ENCODE assay signal across 20 mouse cellular contexts in genomic region chr11:85857997-85858698, GRCm38 (mm10). TPM values are rescaled to one million over a fixed set of nuclear protein-coding genes. Genes with fewer than 3 reads are reported as not detected.
A peak's percentile ranks its signal among the peaks of the same experiment; 100 is the strongest.
DNase-seq lines count a peak whose midpoint lies in the region; ATAC-seq and TF ChIP-seq lines count a peak whose summit lies in the region.
"Had no signal": no experiment of that assay in that cellular context is flagged by ENCODE, and none has a peak within 500 bp of the region (broad histone marks: within the 10 kb centered on the region; RNA-seq: fewer than 3 reads in every experiment).

No protein-coding gene starts in this region.

- intact Hi-C loops in heart, postnatal 36 days (cut with DNase I) = no loop called here

- no peaks in the 10 kb centered on the region for H3K27me3 ChIP-seq in forebrain, embryonic 11.5 days (ENCODE audit: control insufficient read depth, insufficient read depth, low read length)
- H3K27me3 ChIP-seq in forebrain, postnatal 0 days (ENCODE audit: insufficient read depth, low read length) = no peaks in the 10 kb centered on the region
- no peaks in the 10 kb centered on the region for H3K27me3 ChIP-seq in forebrain, embryonic 14.5 days (replicated peaks; ENCODE audit: control insufficient read depth, insufficient read depth, low read length)
- no peaks in the 10 kb centered on the region for H3K27me3 ChIP-seq in midbrain, postnatal 0 days (ENCODE audit: insufficient read depth, low read length)
- H3K27me3 ChIP-seq: heart, embryonic 13.5 days had no signal

- peak; percentile 72 for DNase-seq in forebrain, embryonic 11.5 days (ENCODE audit: low spot score)
- DNase-seq in forebrain, postnatal 0 days = no peak
- peak; percentile 37 for DNase-seq in brain, adult 2 months (ENCODE audit: low read depth, low spot score)
- peak; percentile 54 for DNase-seq in forebrain, embryonic 14.5 days (ENCODE audit: low spot score)
- DNase-seq in midbrain, postnatal 0 days (ENCODE audit: low spot score) = peak; percentile 46
- no peak for DNase-seq in gastrocnemius, adult 18-20 months (ENCODE audit: low spot score)
- no peak for DNase-seq in heart, postnatal 36 days
- DNase-seq in frontal cortex, postnatal 36 days (ENCODE audit: low spot score in 2 of 2) = no peak
- DNase-seq: adrenal gland, adult 8-10 months; cerebellum, adult 9-10 months; left cerebral cortex, postnatal 4 days; lung, postnatal 36 days; thymus, adult 2 months had no signal

- ATAC-seq in forebrain, embryonic 11.5 days (replicated peaks; ENCODE audit: low FRiP score) = peak; percentile 51
- no peak for ATAC-seq in forebrain, postnatal 0 days
- ATAC-seq in forebrain, embryonic 14.5 days = peak; percentile 65; the same call in 1 of the 2 replicates
- ATAC-seq in midbrain, postnatal 0 days (ENCODE audit: low FRiP score) = no peak

- WGBS in forebrain, embryonic 11.5 days = 6% methylated on average over 6 of the region's 6 CpGs
- WGBS in forebrain, postnatal 0 days = 5% methylated on average over 6 of the region's 6 CpGs
- 2% methylated on average over 6 of the region's 6 CpGs for WGBS in forebrain, embryonic 14.5 days
- 7% methylated on average over 6 of the region's 6 CpGs for WGBS in midbrain, postnatal 0 days

- H3K4me3 ChIP-seq in forebrain, embryonic 11.5 days (ENCODE audit: low read depth, low read length) = no peak overlapping the region
- H3K4me3 ChIP-seq in forebrain, postnatal 0 days (ENCODE audit: low read depth, low read length) = no peak overlapping the region
- no peak overlapping the region for H3K4me3 ChIP-seq in forebrain, embryonic 14.5 days (ENCODE audit: low read depth, low read length)
- no peak overlapping the region for H3K4me3 ChIP-seq in midbrain, postnatal 0 days (ENCODE audit: low read depth, low read length)
- H3K4me3 ChIP-seq: heart, embryonic 13.5 days had no signal

- H3K36me3 ChIP-seq in forebrain, embryonic 11.5 days (ENCODE audit: control insufficient read depth, insufficient read depth, low read length) = no peaks in the 10 kb centered on the region
- no peaks in the 10 kb centered on the region for H3K36me3 ChIP-seq in forebrain, postnatal 0 days (ENCODE audit: insufficient read depth)
- H3K36me3 ChIP-seq in forebrain, embryonic 14.5 days (ENCODE audit: control insufficient read depth, insufficient read depth, low read length) = no peaks in the 10 kb centered on the region
- no peaks in the 10 kb centered on the region for H3K36me3 ChIP-seq in midbrain, postnatal 0 days (ENCODE audit: insufficient read depth, low read length)
- H3K36me3 ChIP-seq: heart, embryonic 13.5 days had no signal

- H3K9me3 ChIP-seq in forebrain, embryonic 11.5 days (ENCODE audit: control insufficient read depth, low read length) = no peaks in the 10 kb centered on the region
- H3K9me3 ChIP-seq in forebrain, postnatal 0 days (ENCODE audit: low read length) = no peaks in the 10 kb centered on the region
- no peaks in the 10 kb centered on the region for H3K9me3 ChIP-seq in forebrain, embryonic 14.5 days (replicated peaks; ENCODE audit: control insufficient read depth, low read length)
- no peaks in the 10 kb centered on the region for H3K9me3 ChIP-seq in midbrain, postnatal 0 days (ENCODE audit: low read length)
- H3K9me3 ChIP-seq: heart, embryonic 13.5 days had no signal

- TF ChIP-seq CTCF in forebrain, postnatal 0 days (IDR thresholded peaks at IDR 0.05; ENCODE audit: low read depth) = no peak
- TF ChIP-seq CTCF in midbrain, postnatal 0 days (IDR thresholded peaks at IDR 0.05) = no peak

- H3K27ac ChIP-seq in forebrain, embryonic 11.5 days (ENCODE audit: low read depth, low read length) = no peak overlapping the region
- H3K27ac ChIP-seq in forebrain, postnatal 0 days (ENCODE audit: low read depth, low read length) = no peak overlapping the region
- H3K27ac ChIP-seq in forebrain, embryonic 14.5 days (ENCODE audit: low read depth, low read length) = no peak overlapping the region
- H3K27ac ChIP-seq in midbrain, postnatal 0 days (ENCODE audit: low read depth, low read length) = no peak overlapping the region
- H3K27ac ChIP-seq: heart, embryonic 13.5 days had no signal

- peak overlapping the region; percentile 19; the same call in 1 of the 2 replicates for H3K4me2 ChIP-seq in forebrain, embryonic 11.5 days (ENCODE audit: low read depth, low read length, severe bottlenecking)
- no peak overlapping the region for H3K4me2 ChIP-seq in forebrain, postnatal 0 days (ENCODE audit: low read depth)
- H3K4me2 ChIP-seq in forebrain, embryonic 14.5 days (ENCODE audit: low read length) = no peak overlapping the region
- H3K4me2 ChIP-seq in midbrain, postnatal 0 days (ENCODE audit: low read depth, low read length, poor library complexity, severe bottlenecking) = no peak overlapping the region
- H3K4me2 ChIP-seq: heart, embryonic 13.5 days had no signal

- no peak overlapping the region for H3K9ac ChIP-seq in forebrain, embryonic 11.5 days (ENCODE audit: low read length)
- no peak overlapping the region for H3K9ac ChIP-seq in forebrain, postnatal 0 days
- H3K9ac ChIP-seq in forebrain, embryonic 14.5 days (ENCODE audit: low read length) = no peak overlapping the region
- H3K9ac ChIP-seq in midbrain, postnatal 0 days (replicated peaks; ENCODE audit: low read length, poor library complexity, severe bottlenecking) = no peak overlapping the region
- H3K9ac ChIP-seq: heart, embryonic 13.5 days had no signal

- no peaks in the 10 kb centered on the region; the same call in 1 of the 2 replicates for H3K4me1 ChIP-seq in forebrain, embryonic 11.5 days (replicated peaks; ENCODE audit: control insufficient read depth, insufficient read depth, low read length)
- no peaks in the 10 kb centered on the region for H3K4me1 ChIP-seq in forebrain, postnatal 0 days (ENCODE audit: insufficient read depth)
- H3K4me1 ChIP-seq in forebrain, embryonic 14.5 days (ENCODE audit: control insufficient read depth, insufficient read depth, low read length) = 0 out of 2 replicates have a peak, but pooled peaks cover 4% of the 10 kb centered on the region
- no peaks in the 10 kb centered on the region for H3K4me1 ChIP-seq in midbrain, postnatal 0 days (ENCODE audit: insufficient read depth, low read length)
- H3K4me1 ChIP-seq: heart, embryonic 13.5 days had no signal

RNA-seq across cellular contexts. Expression of gene Gm11444, which starts 8.0 kb away (rescaled TPM):
- polyA plus RNA-seq in forebrain, embryonic 11.5 days (2014; fragmentation: Nextera tagmentation; extraction: Ambion mirVana) = not detected in 2 replicates
- total RNA-seq in forebrain, postnatal 0 days (2014; rRNA removed) = not detected in 2 replicates
- not detected in 2 replicates for polyA plus RNA-seq in forebrain, postnatal 0 days (2015; fragmentation: Nextera tagmentation; extraction: Ambion mirVana)
- not detected in 2 replicates for polyA plus RNA-seq in forebrain, embryonic 14.5 days (2014; fragmentation: Nextera tagmentation; extraction: Ambion mirVana)
- total RNA-seq in midbrain, postnatal 0 days (2014; rRNA removed) = not detected in 2 replicates
- polyA plus RNA-seq in midbrain, postnatal 0 days (2015; fragmentation: Nextera tagmentation; extraction: Ambion mirVana) = not detected in 2 replicates
- not detected for total RNA-seq in gastrocnemius, adult 18-20 months (2021)
- total RNA-seq in heart, postnatal 36 days (2021) = not detected
- total RNA-seq: adrenal gland, adult 8-10 months; gastrocnemius, postnatal 4 days; layer of hippocampus, adult 8-10 months; left cerebral cortex, postnatal 4 days had no signal
- polyA plus RNA-seq: embryonic facial prominence, embryonic 14.5 days; frontal cortex, adult 2 months; heart, embryonic 13.5 days; kidney, embryonic 16.5 days; liver, embryonic 16.5 days; thymus, adult 2 months had no signal

RNA-seq across cellular contexts. Expression of gene Tbx2, which starts 25.8 kb away (rescaled TPM):
- 1.5 and 2.0 TPM in 2 replicates for polyA plus RNA-seq in forebrain, embryonic 11.5 days (2014; fragmentation: Nextera tagmentation; extraction: Ambion mirVana)
- 1.9 and 5.1 TPM in 2 replicates for total RNA-seq in forebrain, postnatal 0 days (2014; rRNA removed)
- polyA plus RNA-seq in forebrain, postnatal 0 days (2015; fragmentation: Nextera tagmentation; extraction: Ambion mirVana) = 0.42 and 0.44 TPM in 2 replicates
- 0.48 and 0.64 TPM in 2 replicates for polyA plus RNA-seq in forebrain, embryonic 14.5 days (2014; fragmentation: Nextera tagmentation; extraction: Ambion mirVana)
- total RNA-seq in midbrain, postnatal 0 days (2014; rRNA removed) = 3.9 and 4.4 TPM in 2 replicates
- 0.32 and 0.42 TPM in 2 replicates for polyA plus RNA-seq in midbrain, postnatal 0 days (2015; fragmentation: Nextera tagmentation; extraction: Ambion mirVana)
- 1 to 10 TPM; 1.3 to 1.7 TPM for total RNA-seq in gastrocnemius, adult 18-20 months (2021)
- 1 to 10 TPM; 6.2 to 6.9 TPM for total RNA-seq in heart, postnatal 36 days (2021)

RNA-seq across cellular contexts. Expression of gene Tbx4, which starts 28.1 kb away (rescaled TPM):
- 0.12 and 0.21 TPM in 2 replicates for polyA plus RNA-seq in forebrain, embryonic 11.5 days (2014; fragmentation: Nextera tagmentation; extraction: Ambion mirVana)
- 0.15 and 0.33 TPM in 2 replicates for total RNA-seq in forebrain, postnatal 0 days (2014; rRNA removed)
- 0.19 TPM in 2 replicates for polyA plus RNA-seq in forebrain, postnatal 0 days (2015; fragmentation: Nextera tagmentation; extraction: Ambion mirVana)
- polyA plus RNA-seq in forebrain, embryonic 14.5 days (2014; fragmentation: Nextera tagmentation; extraction: Ambion mirVana) = 0.11 and 0.13 TPM in 2 replicates
- total RNA-seq in midbrain, postnatal 0 days (2014; rRNA removed) = 0.05 and 0.27 TPM in 2 replicates
- polyA plus RNA-seq in midbrain, postnatal 0 days (2015; fragmentation: Nextera tagmentation; extraction: Ambion mirVana) = 0.20 and 0.37 TPM in 2 replicates
- total RNA-seq in gastrocnemius, adult 18-20 months (2021) = 1 to 10 TPM; 1.3 to 1.4 TPM
- total RNA-seq in heart, postnatal 36 days (2021) = not detected
- polyA plus RNA-seq: liver, embryonic 16.5 days had no signal

Comparison
In these comparisons a context has a peak if more than half of its experiments do, and no peak if none do; other contexts are left out.
1. ATAC-seq: peak in forebrain, embryonic 11.5 days (single experiment) and forebrain, embryonic 14.5 days (single experiment); none in forebrain, postnatal 0 days (single experiment) and midbrain, postnatal 0 days (single experiment).
2. DNase-seq: peak in forebrain, embryonic 11.5 days (single experiment), brain, adult 2 months (single experiment), forebrain, embryonic 14.5 days (single experiment) and midbrain, postnatal 0 days (single experiment); none in forebrain, postnatal 0 days (single experiment), gastrocnemius, adult 18-20 months (single experiment), heart, postnatal 36 days (0 of 2) and frontal cortex, postnatal 36 days (0 of 2).